Mouse (Mus musculus) macrophage (primary cell): ENCODE results near the gene Slc16a6. TPM values are rescaled to one million over a fixed set of nuclear protein-coding genes. Genes with fewer than 3 reads are reported as not detected.

Experiments
- polyA plus RNA-seq: library from polyadenylated mRNA; stranded (reverse); fragments of 250-400 nt; gene quantifications from 3 replicates; pipeline ENCODE4 v1.2.4, GENCODE M21; 2018; ENCODE audit warnings: inconsistent platforms

The Slc16a6 gene
- polyA plus RNA-seq, 1 experiment from 2014 or later = 63.5 TPM

Other genes with a start within 250 kb of the Slc16a6 start
- 0.32 TPM in 1 of 3 replicates, not detected in the others for gene Rgs9, start 175.5 kb downstream of the Slc16a6 start, polyA plus RNA-seq
- gene Gna13, start 110.8 kb downstream of the Slc16a6 start, polyA plus RNA-seq = 52.2 to 84.3 TPM (median 79.7 TPM) in 3 replicates
- gene 9930022D16Rik, start 59.7 kb downstream of the Slc16a6 start, polyA plus RNA-seq = 0.28 to 1.1 TPM (median 0.40 TPM) in 3 replicates
- gene Amz2, start 47.7 kb downstream of the Slc16a6 start, polyA plus RNA-seq = 22.7 to 28.5 TPM (median 22.9 TPM) in 3 replicates
- gene Arsg, start 224 bp downstream of the Slc16a6 start, polyA plus RNA-seq = 2.1 to 3.4 TPM (median 2.5 TPM) in 3 replicates
- 10.1 to 15.3 TPM (median 10.7 TPM) in 3 replicates for gene Wipi1, start 138.4 kb upstream of the Slc16a6 start, polyA plus RNA-seq
- 144 to 219 TPM (median 175 TPM) in 3 replicates for gene Prkar1a, start 175.8 kb upstream of the Slc16a6 start, polyA plus RNA-seq
- gene Fam20a, start 248.7 kb upstream of the Slc16a6 start, polyA plus RNA-seq = 0.09 TPM in 1 of 3 replicates, not detected in the others